Mouse (Mus musculus): Measurements from ENCODE around the gene Chmp6. TPM values are rescaled to one million over a fixed set of nuclear protein-coding genes. Genes with fewer than 3 reads are reported as not detected.

Chmp6 gene
- total and polyA plus RNA-seq, 3 experiments, result 50.3 to 70.6 (median 59.7) TPM

- peaks cover 0 to 30% of the 10 kb centered on the region in 2 experiments; a peak in 2 of 4 replicates for H3K4me1 ChIP-seq (ENCODE audit: control insufficient read depth in 1 of 2, insufficient read depth in 2 of 2)
- H3K27me3 ChIP-seq (replicated peaks), result no peaks in the 10 kb centered on the region
- H3K79me2 ChIP-seq (replicated peaks; ENCODE audit: control insufficient read depth, extremely low read depth, insufficient read depth, poor library complexity, severe bottlenecking), result no peaks in the 10 kb centered on the region
- in situ Hi-C loops (cut with MboI; ENCODE audit: low pct_ligation_motif_present, low pct_unique_long_range_greater_than_20kb, low sequenced_read_pairs), result no loop called here
- no peak overlapping the region for H3K4me2 ChIP-seq (ENCODE audit: insufficient read depth, low read depth, poor library complexity, severe bottlenecking)
- dilution Hi-C loops (cut with MboI; ENCODE audit: extremely low pct_ligation_motif_present, extremely low pct_unique_long_range_greater_than_20kb, low sequenced_read_pairs), result no loop called here
- H3K27ac ChIP-seq (ENCODE audit: insufficient read depth, low read depth), result no peak overlapping the region
- no peaks in the 10 kb centered on the region for H3K9me3 ChIP-seq (replicated peaks; ENCODE audit: low read length)
- peaks cover 54 to 86% of the 10 kb centered on the region in 2 experiments for H3K36me3 ChIP-seq (replicated peaks in 1 of 2; ENCODE audit: control insufficient read depth in 1 of 2, insufficient read depth in 1 of 2, low read length in 1 of 2)
- H3K9ac ChIP-seq (ENCODE audit: insufficient read depth, low read depth), result no peak overlapping the region
- no peak overlapping the region for H3K4me3 ChIP-seq (replicated peaks in 1 of 3; ENCODE audit: low read depth in 2 of 3, low read length in 2 of 3, poor library complexity in 1 of 3)
- TF ChIP-seq JUND (conservative IDR thresholded peaks at IDR 0.05; ENCODE audit: low read depth, low read length) (no peak), E2F4 (IDR thresholded peaks at IDR 0.05; ENCODE audit: insufficient replicate concordance, low read depth, low read length) (no peak), JUN (IDR thresholded peaks at IDR 0.05; ENCODE audit: insufficient read depth, low read depth, low read length) (no peak), MAZ (IDR thresholded peaks at IDR 0.05; ENCODE audit: low read depth, low read length) (no peak), ELF1 (IDR thresholded peaks at IDR 0.05; ENCODE audit: low read depth, low read length) (no peak), MAX (IDR thresholded peaks at IDR 0.05; ENCODE audit: low read length) (no peak), MYC (IDR thresholded peaks at IDR 0.05; ENCODE audit: low read depth, low read length) (no peak), NRF1 (IDR thresholded peaks at IDR 0.05; ENCODE audit: low read depth, low read length) (no peak), PAX5 (IDR thresholded peaks at IDR 0.05; ENCODE audit: low read length) (no peak), KAT2A (IDR thresholded peaks at IDR 0.05; ENCODE audit: insufficient replicate concordance, low read length) (no peak), SIN3A (IDR thresholded peaks at IDR 0.05; ENCODE audit: low read length) (no peak), GABPA (IDR thresholded peaks at IDR 0.05; ENCODE audit: insufficient replicate concordance, low read depth, low read length) (no peak), IRF4 (IDR thresholded peaks at IDR 0.05; ENCODE audit: low read depth, low read length) (no peak), TBP (conservative IDR thresholded peaks at IDR 0.05; ENCODE audit: low read depth, low read length) (no peak), POLR2A (IDR thresholded peaks at IDR 0.05; ENCODE audit: low read depth, low read length) (no peak), ZMIZ1 (IDR thresholded peaks at IDR 0.05; ENCODE audit: low read depth, low read length) (no peak), ZC3H11A (IDR thresholded peaks at IDR 0.05; ENCODE audit: low read depth, low read length) (no peak), ETS1 (conservative IDR thresholded peaks at IDR 0.05; ENCODE audit: low read depth, low read length) (no peak)
- peak; percentile 27 for DNase-seq (ENCODE audit: extremely low read depth)
These were observed 16.2 kb upstream of the Chmp6 start for GRCm38 (mm10) chr11:119897041-119897440.

DNA sequence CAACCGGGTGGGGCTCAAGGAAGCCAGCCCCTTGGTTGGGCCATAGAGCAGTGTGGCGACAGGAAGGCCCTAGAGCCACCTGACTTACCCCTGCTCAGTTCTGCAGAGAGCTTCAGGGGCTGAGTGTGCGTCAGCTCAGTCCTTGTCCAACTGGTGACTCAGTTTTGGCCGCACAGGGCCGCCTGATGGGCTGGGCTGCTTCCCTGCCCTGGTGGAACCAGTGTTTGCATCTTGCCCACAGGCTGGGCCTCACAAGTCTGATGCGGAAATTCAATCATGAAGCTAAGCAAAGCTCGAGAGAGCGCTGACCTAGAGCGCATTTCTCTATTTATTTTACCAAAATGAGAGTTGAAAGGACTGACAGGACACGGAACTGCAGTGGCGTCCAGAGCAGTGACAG is 14.3 kb upstream of the Chmp6 start:
- H3K27ac ChIP-seq (ENCODE audit: insufficient read depth, low read depth), result no peak overlapping the region
- no peak overlapping the region for H3K9ac ChIP-seq (ENCODE audit: insufficient read depth, low read depth)
- no peak for TF ChIP-seq KAT2A (IDR thresholded peaks at IDR 0.05; ENCODE audit: insufficient replicate concordance, low read length)
- no peak for TF ChIP-seq JUN (IDR thresholded peaks at IDR 0.05; ENCODE audit: insufficient read depth, low read depth, low read length)
- TF ChIP-seq UBTF (IDR thresholded peaks at IDR 0.05; ENCODE audit: low read depth, low read length), result no peak
- no peak for TF ChIP-seq SIN3A (IDR thresholded peaks at IDR 0.05; ENCODE audit: low read length)
- TF ChIP-seq ZNF384 (IDR thresholded peaks at IDR 0.05; ENCODE audit: low read depth, low read length), result no peak
- TF ChIP-seq MAZ (IDR thresholded peaks at IDR 0.05; ENCODE audit: low read depth, low read length), result no peak
- TF ChIP-seq ELF1 (IDR thresholded peaks at IDR 0.05; ENCODE audit: low read depth, low read length), result no peak
- TF ChIP-seq E2F4 (IDR thresholded peaks at IDR 0.05; ENCODE audit: insufficient replicate concordance, low read depth, low read length), result no peak
- no peak for TF ChIP-seq JUND (conservative IDR thresholded peaks at IDR 0.05; ENCODE audit: low read depth, low read length)
- TF ChIP-seq USF1 (IDR thresholded peaks at IDR 0.05; ENCODE audit: low read depth, low read length), result no peak
- TF ChIP-seq ETS1 (conservative IDR thresholded peaks at IDR 0.05; ENCODE audit: low read depth, low read length), result no peak
- no peak for TF ChIP-seq CHD1 (IDR thresholded peaks at IDR 0.05; ENCODE audit: low read depth, low read length)
- peaks cover 0 to 35% of the 10 kb centered on the region in 2 experiments; a peak in 2 of 4 replicates for H3K4me1 ChIP-seq (ENCODE audit: control insufficient read depth in 1 of 2, insufficient read depth in 2 of 2)
- no peaks in the 10 kb centered on the region for H3K79me2 ChIP-seq (replicated peaks; ENCODE audit: control insufficient read depth, extremely low read depth, insufficient read depth, poor library complexity, severe bottlenecking)
- dilution Hi-C loops (cut with MboI; ENCODE audit: extremely low pct_ligation_motif_present, extremely low pct_unique_long_range_greater_than_20kb, low sequenced_read_pairs) (no loop called here), in situ Hi-C loops (cut with MboI; ENCODE audit: low pct_ligation_motif_present, low pct_unique_long_range_greater_than_20kb, low sequenced_read_pairs) (no loop called here)
- no peaks in the 10 kb centered on the region for H3K27me3 ChIP-seq (replicated peaks)
- H3K36me3 ChIP-seq (replicated peaks in 1 of 2; ENCODE audit: control insufficient read depth in 1 of 2, insufficient read depth in 1 of 2, low read length in 1 of 2), result peaks cover 40 to 67% of the 10 kb centered on the region in 2 experiments
- DNase-seq (ENCODE audit: extremely low read depth), result no peak
- no peak overlapping the region for H3K4me2 ChIP-seq (ENCODE audit: insufficient read depth, low read depth, poor library complexity, severe bottlenecking)
- H3K9me3 ChIP-seq (replicated peaks; ENCODE audit: low read length), result no peaks in the 10 kb centered on the region
- no peak overlapping the region for H3K4me3 ChIP-seq (replicated peaks in 1 of 3; ENCODE audit: low read depth in 2 of 3, low read length in 2 of 3, poor library complexity in 1 of 3)
